Mouse (Mus musculus) right cerebral cortex, adult 18-20 months (tissue): Measurements from ENCODE around the gene Car1.
"Not testable (repeated sequence)": the region's sequence is repeated elsewhere in the genome, so short reads cannot be mapped to it uniquely, and the experiment has no call there.

ENCODE experiments used
- DNase-seq: peaks from one replicate; pipeline ENCODE4 v3.0.0; 2022; ENCODE audit warnings: mixed read lengths

Car1 gene

DNA sequence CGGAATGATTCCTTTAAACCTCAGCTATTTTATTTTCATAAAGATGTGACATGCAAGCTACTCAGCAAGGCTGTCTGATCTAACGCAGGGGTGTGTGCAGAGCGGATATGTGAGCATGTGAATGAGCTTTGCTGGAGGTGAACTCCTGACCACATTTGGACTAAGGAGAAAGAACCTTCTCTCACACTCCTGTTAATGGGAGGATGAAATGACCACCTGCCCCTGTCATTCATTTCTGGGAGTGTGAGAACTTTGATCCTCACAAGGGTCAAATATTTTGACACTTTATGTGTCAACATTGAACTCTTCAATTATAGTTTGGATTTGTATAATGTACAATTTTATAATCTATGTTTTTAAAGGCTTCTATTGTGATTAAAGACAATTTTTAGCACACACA, 25.8 kb downstream of the Car1 start:
- DNase-seq, result not testable (repeated sequence)

- no peak for DNase-seq
Measured at GRCm38 (mm10) chr3:14780212-14780611, 28.0 kb downstream of the Car1 start.

GRCm38 (mm10) chr3:14776497-14777162, 31.5 kb downstream of the Car1 start:
- DNase-seq, result not testable (repeated sequence)

- DNase-seq, result not testable (repeated sequence)
Measured at GRCm38 (mm10) chr3:14774539-14774938, 33.6 kb downstream of the Car1 start.

GRCm38 (mm10) chr3:14772473-14772872, 35.7 kb downstream of the Car1 start:
- not testable (repeated sequence) for DNase-seq

DNA sequence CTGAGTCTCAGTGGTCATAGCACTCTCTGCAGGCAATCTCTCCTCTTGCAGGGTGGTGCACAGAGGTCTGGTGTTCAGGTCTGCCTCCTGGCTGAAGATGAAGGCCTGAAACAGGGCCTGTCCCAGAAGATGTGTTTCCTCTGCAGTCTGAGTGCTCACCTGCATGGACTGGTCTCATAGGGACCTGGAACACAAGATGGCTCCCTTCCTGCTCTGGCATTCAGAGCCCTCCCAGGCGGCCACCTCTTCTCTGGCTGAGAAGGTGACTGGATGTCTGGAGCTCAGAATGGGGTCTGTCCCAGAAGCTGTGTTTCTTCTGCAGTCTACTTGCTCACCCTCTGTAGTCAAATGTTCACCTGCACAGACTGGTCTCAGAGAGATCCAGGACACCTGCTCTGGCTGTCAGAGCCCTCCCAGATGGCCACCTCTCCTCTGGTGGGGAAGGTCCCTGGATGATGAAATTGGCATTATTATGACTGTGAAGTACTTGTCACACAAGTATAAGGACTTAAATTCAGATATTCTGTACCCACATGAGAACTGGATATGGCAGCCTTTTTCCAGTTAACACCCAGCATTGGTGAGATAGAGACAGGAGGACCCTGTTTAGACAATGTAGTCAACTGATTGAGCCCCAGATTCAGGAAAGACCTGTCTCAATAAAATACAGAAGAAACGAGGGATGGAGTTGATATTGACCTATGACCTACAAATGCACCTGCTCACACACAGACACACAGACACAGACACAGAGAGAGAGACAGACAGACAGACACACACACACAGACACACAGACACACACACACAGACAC, 43.2 kb downstream of the Car1 start:
- no peak for DNase-seq

GRCm38 (mm10) chr3:14755716-14756115, 52.5 kb downstream of the Car1 start:
- DNase-seq, result no peak

GRCm38 (mm10) chr3:14746041-14746440, 62.1 kb downstream of the Car1 start:
- no peak for DNase-seq

DNA sequence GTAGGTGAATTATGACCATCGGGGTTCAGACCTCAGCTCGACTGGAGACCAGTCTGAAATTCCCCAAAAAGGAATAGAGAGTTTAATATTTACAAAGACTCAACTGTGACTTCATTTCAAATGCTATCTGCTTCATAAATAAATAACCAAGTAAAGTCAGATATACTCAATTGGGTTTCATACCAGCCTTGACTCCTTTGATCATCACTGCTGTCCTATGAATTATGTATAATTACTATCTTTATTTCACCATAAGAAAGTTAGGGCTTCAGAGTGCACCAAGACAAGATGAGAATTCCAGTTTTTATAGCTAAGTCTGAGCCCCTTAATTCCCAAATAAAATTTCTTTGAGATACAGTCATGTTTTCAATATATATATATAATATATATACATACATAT, 69.9 kb downstream of the Car1 start:
- no peak for DNase-seq

DNA sequence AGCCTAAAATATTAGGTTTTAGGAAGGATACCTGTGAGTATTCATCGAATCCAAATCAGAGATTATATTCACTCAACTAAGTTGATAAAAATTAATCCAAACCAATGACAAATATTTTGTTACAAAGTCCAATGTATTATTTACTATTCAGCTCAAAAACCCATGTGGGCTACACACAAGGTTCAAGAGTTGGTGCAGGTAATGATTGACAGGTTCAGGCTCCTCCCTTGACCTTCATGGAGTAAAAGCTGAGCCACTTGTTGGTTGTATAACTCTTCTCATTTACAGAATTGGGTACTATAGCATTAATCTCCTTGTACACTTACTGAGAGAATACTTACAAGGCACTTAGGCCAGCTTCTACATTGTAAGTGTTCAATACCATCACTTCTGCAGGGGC, 80.7 kb downstream of the Car1 start:
- not testable (repeated sequence) for DNase-seq

DNA sequence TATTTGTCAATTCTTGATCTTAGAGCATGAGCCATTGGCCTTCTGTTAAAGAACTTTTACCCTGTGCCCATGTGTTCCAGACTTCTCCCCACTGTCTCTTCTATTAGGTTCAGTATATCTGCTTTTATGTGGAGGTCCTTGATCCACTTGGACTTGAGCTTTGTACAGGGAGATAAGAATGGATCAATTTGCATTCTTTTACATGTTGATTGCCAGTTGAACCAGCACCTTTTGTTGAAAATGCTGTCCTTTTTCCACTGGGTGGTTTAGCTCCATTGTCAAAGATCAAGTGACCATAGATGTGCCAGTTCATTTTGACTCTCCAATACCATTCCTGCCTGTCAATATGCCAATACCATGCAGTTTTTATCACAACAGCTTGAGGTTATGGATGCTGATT, 82.7 kb downstream of the Car1 start:
- DNase-seq, result not testable (repeated sequence)
